Mouse (Mus musculus) MEL (cell line): ENCODE measurements around the gene Pecam1. TPM values are rescaled to one million over a fixed set of nuclear protein-coding genes. Genes with fewer than 3 reads are reported as not detected.

Experiments used
- DNase-seq: peaks from one replicate; pipeline ENCODE4 v3.0.0; 2011; ENCODE audit warnings: low read depth, low spot score
- H3K27ac ChIP-seq: 2 replicates; pipeline ENCODE4 v1.5.1; 2012; ENCODE audit warnings: low read depth, mild to moderate bottlenecking, control low read depth, low read length, moderate library complexity; ENCODE audit not compliant: control insufficient read depth
- H3K27me3 ChIP-seq, 2 experiments: fragments of 150-350 bp in 1 of 2; sonication (generic) in 1 of 2; 2 replicates each; pipeline ENCODE4 v1.6.1; 2012; ENCODE audit warnings: low read length in 2 of 2, mild to moderate bottlenecking in 2 of 2, improper control_type of control experiment in 1 of 2, moderate library complexity in 1 of 2; ENCODE audit not compliant: insufficient read depth in 2 of 2, control insufficient read depth in 1 of 2
- H3K36me3 ChIP-seq, 2 experiments: 2 replicates each; pipeline ENCODE4 v1.6.1; 2012 to 2014; ENCODE audit warnings: low read length in 2 of 2, improper control_type of control experiment in 1 of 2, inconsistent platforms in 1 of 2, mild to moderate bottlenecking in 1 of 2; ENCODE audit not compliant: insufficient read depth in 2 of 2, control insufficient read depth in 1 of 2
- H3K4me1 ChIP-seq, 2 experiments: fragments of 150-350 bp in 1 of 2; sonication (generic) in 1 of 2; 2 replicates each; pipeline ENCODE4 v1.6.1; 2012; ENCODE audit warnings: low read length in 2 of 2, improper control_type of control experiment in 1 of 2, mild to moderate bottlenecking in 1 of 2; ENCODE audit not compliant: insufficient read depth in 2 of 2, control insufficient read depth in 1 of 2
- H3K4me3 ChIP-seq, 2 experiments: fragments of 150-350 bp in 1 of 2; sonication (generic) in 1 of 2; 2 replicates each; pipeline ENCODE4 v1.5.1; 2012; ENCODE audit warnings: low read depth in 2 of 2, low read length in 2 of 2, mild to moderate bottlenecking in 2 of 2, moderate library complexity in 2 of 2, control low read depth in 1 of 2, improper control_type of control experiment in 1 of 2; ENCODE audit not compliant: control insufficient read depth in 1 of 2, insufficient read depth in 1 of 2
- H3K79me2 ChIP-seq: 2 replicates; pipeline ENCODE4 v1.6.1; 2012; ENCODE audit warnings: mild to moderate bottlenecking, low read length, moderate library complexity; ENCODE audit not compliant: control insufficient read depth, poor library complexity, insufficient read depth
- H3K9ac ChIP-seq: 2 replicates; pipeline ENCODE4 v1.6.1; 2012; ENCODE audit warnings: low read depth, mild to moderate bottlenecking, control low read depth, low read length, moderate library complexity; ENCODE audit not compliant: control insufficient read depth, poor library complexity, severe bottlenecking
- H3K9me3 ChIP-seq: fragments of 150-350 bp; sonication (generic); replicated peaks from 2 replicates; pipeline ENCODE4 v1.6.1; 2012; ENCODE audit warnings: mild to moderate bottlenecking, low read length, improper control_type of control experiment, moderate library complexity; ENCODE audit not compliant: insufficient read depth
- CHD1 ChIP-seq: IDR thresholded peaks from 2 replicates; pipeline ENCODE4 v1.6.1; 2012; ENCODE audit warnings: low read depth, mild to moderate bottlenecking, inconsistent platforms, low read length, improper control_type of control experiment
- EP300 ChIP-seq, 2 experiments: IDR thresholded peaks; 2 replicates each; pipeline ENCODE4 v1.6.1; 2011; ENCODE audit warnings: improper control_type of control experiment in 2 of 2, low read length in 2 of 2, low read depth in 1 of 2, mild to moderate bottlenecking in 1 of 2
- ETS1 ChIP-seq: IDR thresholded peaks from 2 replicates; pipeline ENCODE4 v1.6.1; 2012; ENCODE audit warnings: low read depth, mild to moderate bottlenecking, inconsistent platforms, low read length, improper control_type of control experiment, moderate library complexity
- GABPA ChIP-seq: IDR thresholded peaks from 2 replicates; pipeline ENCODE4 v1.6.1; 2012; ENCODE audit warnings: low read depth, mild to moderate bottlenecking, inconsistent platforms, low read length, improper control_type of control experiment, moderate library complexity
- GATA1 ChIP-seq: IDR thresholded peaks from 2 replicates; pipeline ENCODE4 v1.6.1; 2011; ENCODE audit warnings: low read depth, low read length, improper control_type of control experiment
- HCFC1 ChIP-seq: IDR thresholded peaks from 2 replicates; pipeline ENCODE4 v1.6.1; 2012; ENCODE audit warnings: low read depth, mild to moderate bottlenecking, inconsistent platforms, low read length, improper control_type of control experiment, moderate library complexity
- JUND ChIP-seq: IDR thresholded peaks from 2 replicates; pipeline ENCODE4 v1.6.1; 2011; ENCODE audit warnings: low read depth, mild to moderate bottlenecking, improper control_type of control experiment, low read length
- MAX ChIP-seq: IDR thresholded peaks from 2 replicates; pipeline ENCODE4 v1.6.1; 2011; ENCODE audit warnings: low read length, improper control_type of control experiment
- MAZ ChIP-seq: IDR thresholded peaks from 2 replicates; pipeline ENCODE4 v1.6.1; 2012; ENCODE audit warnings: low read depth, mild to moderate bottlenecking, inconsistent platforms, low read length, improper control_type of control experiment
- MYB ChIP-seq: IDR thresholded peaks from 2 replicates; pipeline ENCODE4 v1.6.1; 2011; ENCODE audit warnings: mild to moderate bottlenecking, low read depth, low read length, improper control_type of control experiment
- MYC ChIP-seq: IDR thresholded peaks from 2 replicates; pipeline ENCODE4 v1.6.1; 2011; ENCODE audit warnings: low read depth, mild to moderate bottlenecking, low read length, improper control_type of control experiment, moderate library complexity
- NRF1 ChIP-seq: IDR thresholded peaks from 2 replicates; pipeline ENCODE4 v1.6.1; 2014; ENCODE audit warnings: low read depth, mild to moderate bottlenecking, inconsistent platforms, low read length, improper control_type of control experiment, moderate library complexity; ENCODE audit not compliant: poor library complexity, insufficient read depth, severe bottlenecking
- POLR2AphosphoS2 ChIP-seq: IDR thresholded peaks from 2 replicates; pipeline ENCODE4 v1.6.1; 2011; ENCODE audit warnings: low read length, improper control_type of control experiment
- POLR2AphosphoS5 ChIP-seq: IDR thresholded peaks from 2 replicates; pipeline ENCODE4 v1.6.1; 2012; ENCODE audit warnings: low read depth, borderline replicate concordance, mild to moderate bottlenecking, inconsistent platforms, low read length, moderate library complexity, mixed read lengths
- RAD21 ChIP-seq: IDR thresholded peaks from 2 replicates; pipeline ENCODE4 v1.6.1; 2011; ENCODE audit warnings: mild to moderate bottlenecking, low read depth, low read length, improper control_type of control experiment
- SMC3 ChIP-seq: IDR thresholded peaks from 2 replicates; pipeline ENCODE4 v1.6.1; 2011; ENCODE audit warnings: low read depth, low read length, improper control_type of control experiment
- TBP ChIP-seq: IDR thresholded peaks from 2 replicates; pipeline ENCODE4 v1.8.0; 2011; ENCODE audit warnings: low read depth, low read length, improper control_type of control experiment
- TCF12 ChIP-seq: IDR thresholded peaks from 2 replicates; pipeline ENCODE4 v1.6.1; 2014; ENCODE audit warnings: low read depth, mild to moderate bottlenecking, inconsistent platforms, low read length, improper control_type of control experiment, moderate library complexity
- UBTF ChIP-seq: IDR thresholded peaks from 2 replicates; pipeline ENCODE4 v1.6.1; 2012; ENCODE audit warnings: low read depth, mild to moderate bottlenecking, inconsistent platforms, low read length, improper control_type of control experiment, moderate library complexity, borderline replicate concordance; ENCODE audit not compliant: insufficient read depth
- ZNF384 ChIP-seq: IDR thresholded peaks from 2 replicates; pipeline ENCODE4 v1.6.1; 2012; ENCODE audit warnings: low read depth, mild to moderate bottlenecking, inconsistent platforms, low read length, improper control_type of control experiment
- polyA plus RNA-seq, 2 experiments: library from polyadenylated mRNA; stranded (reverse) in 1 of 2; unstranded in 1 of 2; fragments of >175 nt in 1 of 2; fragments of >200 nt in 1 of 2; gene quantifications; 2 replicates each; pipeline versions ENCODE4 v1.2.1 to v1.2.4; 2012; ENCODE audit warnings: low replicate concordance in 2 of 2, low read depth in 1 of 2; ENCODE audit not compliant: insufficient read length in 2 of 2, insufficient read depth in 1 of 2, missing spikeins in 1 of 2
- total RNA-seq: library from RNA; depleted of rRNA; stranded (reverse); fragments of 300-350 nt; gene quantifications from 2 replicates; pipeline ENCODE4 v1.2.3, GENCODE M21; 2012

The Pecam1 gene
- total and polyA plus RNA-seq, 3 experiments = 0.12 to 0.14 TPM; not detected in 1

DNA sequence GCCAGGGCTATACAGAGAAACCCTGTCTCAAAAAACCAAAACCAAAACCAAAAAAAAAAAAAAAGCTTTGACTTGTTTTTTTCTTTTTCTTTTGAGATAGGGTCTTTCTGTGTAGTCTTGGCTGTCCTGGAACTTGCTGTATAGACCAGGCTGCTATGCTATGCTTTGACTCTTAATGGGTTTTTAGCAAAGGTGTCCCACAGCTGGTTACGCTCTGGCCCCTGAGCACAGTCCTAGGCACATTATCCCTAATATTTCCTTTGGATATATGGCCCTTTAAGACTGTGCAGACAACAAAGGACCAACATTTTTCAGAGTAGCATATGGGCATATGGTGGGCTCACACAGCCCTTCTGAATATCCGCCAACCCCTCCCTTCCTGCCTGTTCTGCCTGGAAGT, 11.3 kb downstream of the Pecam1 start:
- Histone ChIP-seq H3K27ac (no peak overlapping the region), H3K4me3 (no peak overlapping the region), H3K9ac (no peak overlapping the region), H3K4me1 (no peaks in the 10 kb centered on the region), H3K36me3 (no peaks in the 10 kb centered on the region), H3K79me2 (no peaks in the 10 kb centered on the region), H3K27me3 (no peaks in the 10 kb centered on the region; a peak in 1 of 4 replicates), H3K9me3 (no peaks in the 10 kb centered on the region)
- TF ChIP-seq GATA1 = no peak
- TF ChIP-seq JUND = no peak
- TF ChIP-seq ETS1 = no peak
- no peak for TF ChIP-seq EP300 (IDR thresholded peaks at IDR 0.05; ENCODE audit: low read depth in 1 of 2, low read length in 2 of 2)
- TF ChIP-seq HCFC1 = no peak
- no peak for TF ChIP-seq NRF1
- TF ChIP-seq POLR2AphosphoS5 = no peak
- no peak for DNase-seq

- Histone ChIP-seq H3K9ac (no peak overlapping the region), H3K4me1 (no peaks in the 10 kb centered on the region), H3K9me3 (no peaks in the 10 kb centered on the region), H3K27ac (no peak overlapping the region), H3K27me3 (no peaks in the 10 kb centered on the region; a peak in 1 of 4 replicates), H3K79me2 (no peaks in the 10 kb centered on the region), H3K36me3 (no peaks in the 10 kb centered on the region), H3K4me3 (no peak overlapping the region)
- no peak for DNase-seq
- TF ChIP-seq TCF12 (no peak), MAX (no peak), JUND (no peak), CHD1 (no peak), UBTF (no peak), MYB (no peak), MAZ (no peak), MYC (no peak), TBP (no peak), GABPA (no peak), HCFC1 (no peak), SMC3 (no peak), POLR2AphosphoS2 (no peak), ZNF384 (no peak), RAD21 (no peak)
Observed at GRCm38 (mm10) chr11:106737178-106737621, 13.2 kb downstream of the Pecam1 start.
